Mouse (Mus musculus): Measurements from ENCODE around the gene Tnfaip3.

The Tnfaip3 gene

DNA sequence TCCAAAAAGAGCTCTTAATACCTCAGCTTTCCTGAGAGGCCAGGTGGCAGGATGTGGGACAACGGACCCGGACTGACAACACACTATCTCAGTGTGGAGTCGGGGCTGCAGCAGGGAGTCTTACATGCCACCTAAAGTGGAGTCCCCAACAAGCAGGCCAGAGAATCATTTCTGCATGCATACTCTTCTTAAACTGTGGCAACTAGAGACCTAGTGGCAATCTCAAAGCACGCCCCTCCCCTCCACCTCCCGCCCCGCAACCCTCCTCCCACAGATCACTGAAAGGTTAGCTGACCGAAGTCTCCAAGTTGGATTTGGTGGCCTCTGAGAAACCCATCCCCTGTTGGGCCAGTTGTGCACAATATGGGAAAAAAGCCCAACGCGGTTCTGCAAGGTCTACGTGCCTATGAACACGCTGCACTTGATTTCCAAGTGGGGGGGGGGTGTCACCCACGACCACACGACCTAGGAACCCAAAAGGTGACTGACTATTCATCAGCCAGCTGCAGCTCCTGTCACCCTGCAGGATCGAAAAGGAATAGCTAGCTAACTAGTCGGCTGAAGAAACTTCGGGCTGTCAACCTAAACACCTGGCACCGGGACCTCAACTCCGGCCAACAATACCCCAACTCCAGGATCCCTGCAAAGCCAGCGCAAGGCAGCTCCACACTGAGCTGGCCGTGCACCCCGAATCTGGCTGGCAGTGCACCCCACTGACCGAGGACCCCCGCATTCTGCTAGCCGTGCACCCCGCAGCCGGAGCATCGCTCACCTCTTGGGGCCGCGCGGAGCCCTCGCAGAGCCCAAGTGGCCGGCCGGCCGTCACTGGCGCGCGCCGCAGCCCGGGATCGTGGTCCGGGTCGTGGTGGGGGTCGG, 838 bp downstream of the Tnfaip3 start:
- DNase-seq (ENCODE audit: low spot score): peak; percentile 13

DNA sequence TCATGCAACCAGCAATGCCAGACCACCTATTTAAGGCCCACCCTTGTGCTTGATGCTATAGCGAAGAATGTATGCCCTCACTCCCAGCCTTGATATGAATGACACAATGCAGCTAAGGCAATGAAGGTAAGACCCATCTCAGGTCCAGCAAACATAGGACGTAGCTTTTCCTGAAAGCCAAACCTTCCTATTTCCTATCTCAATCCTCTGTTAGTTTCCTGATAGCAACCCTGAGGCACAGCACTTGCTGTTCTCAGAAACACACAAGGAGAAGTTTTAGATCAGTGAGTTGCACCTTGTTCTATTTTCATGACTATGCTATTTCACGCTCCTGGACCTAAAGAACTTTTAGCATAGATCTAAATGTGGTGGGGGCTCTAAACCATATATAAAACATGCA, 2.1 kb downstream of the Tnfaip3 start:
- no peak for DNase-seq (ENCODE audit: low spot score)

DNA sequence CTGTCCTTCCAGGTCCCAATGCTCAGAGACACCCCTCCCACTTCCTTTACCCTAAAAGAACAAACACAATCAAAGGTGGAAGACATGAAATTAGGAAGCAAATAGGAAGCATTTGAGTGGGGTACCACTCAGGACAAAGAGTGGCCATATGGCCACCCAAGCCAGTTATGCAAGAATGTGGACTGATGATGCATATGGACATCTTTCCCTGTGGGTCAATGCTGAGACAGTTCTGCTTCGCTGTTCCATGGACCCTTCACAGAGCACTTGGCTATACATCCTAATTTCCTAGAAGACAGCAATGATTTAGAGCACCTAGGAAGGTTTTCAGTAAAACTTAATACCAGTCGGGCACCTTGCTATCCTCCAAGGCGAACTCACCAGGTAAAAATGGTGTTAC, 2.8 kb downstream of the Tnfaip3 start:
- DNase-seq (ENCODE audit: low spot score): no peak

DNA sequence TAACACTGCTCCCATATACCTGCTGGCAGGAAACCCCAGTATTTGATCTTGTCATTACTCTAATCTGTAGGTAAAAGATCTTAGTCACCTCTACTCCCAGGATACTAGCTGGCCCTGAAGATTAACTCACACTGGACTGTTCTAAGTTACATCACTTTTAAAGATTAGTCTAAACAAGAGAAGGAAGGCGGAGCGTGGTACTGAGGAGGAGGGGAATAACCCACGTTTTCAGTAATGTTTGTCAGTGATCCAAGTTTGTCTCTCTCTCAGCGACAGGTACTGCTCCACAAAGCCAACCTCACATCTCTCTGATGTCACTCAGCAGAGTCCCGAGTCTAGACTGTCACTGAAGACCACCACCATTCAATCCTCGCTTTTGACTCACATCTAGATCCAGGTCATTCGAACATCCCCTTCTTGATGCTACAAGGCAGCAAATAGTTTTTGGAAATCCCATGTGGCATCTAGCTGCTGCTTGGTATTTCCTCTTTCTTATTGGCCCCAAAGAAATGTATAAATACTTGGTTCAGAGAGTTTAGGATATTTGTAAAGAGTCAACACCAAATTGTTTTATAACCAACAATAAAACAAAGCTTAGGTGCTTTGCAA, 3.5 kb downstream of the Tnfaip3 start:
- no peak for DNase-seq (ENCODE audit: low spot score)

DNA sequence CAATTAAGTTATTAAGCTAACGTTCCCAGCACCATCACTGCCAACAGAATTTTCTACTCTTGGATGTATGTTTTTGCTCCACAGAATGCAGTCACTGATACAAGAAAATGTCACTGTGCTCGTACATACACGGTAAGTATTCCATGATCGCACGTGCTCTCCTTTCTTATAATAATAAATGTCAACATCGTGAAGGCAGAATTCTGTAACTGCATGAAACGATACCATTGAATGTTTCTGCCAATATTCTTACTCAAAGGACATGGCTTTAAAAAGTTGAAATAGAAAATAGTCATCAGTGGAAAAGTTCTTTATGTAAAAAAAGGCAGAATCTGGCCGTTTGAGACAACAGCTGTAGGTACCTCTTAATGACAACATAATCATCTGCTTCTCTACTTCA, 5.0 kb downstream of the Tnfaip3 start:
- no peak for DNase-seq (ENCODE audit: low spot score)

DNA sequence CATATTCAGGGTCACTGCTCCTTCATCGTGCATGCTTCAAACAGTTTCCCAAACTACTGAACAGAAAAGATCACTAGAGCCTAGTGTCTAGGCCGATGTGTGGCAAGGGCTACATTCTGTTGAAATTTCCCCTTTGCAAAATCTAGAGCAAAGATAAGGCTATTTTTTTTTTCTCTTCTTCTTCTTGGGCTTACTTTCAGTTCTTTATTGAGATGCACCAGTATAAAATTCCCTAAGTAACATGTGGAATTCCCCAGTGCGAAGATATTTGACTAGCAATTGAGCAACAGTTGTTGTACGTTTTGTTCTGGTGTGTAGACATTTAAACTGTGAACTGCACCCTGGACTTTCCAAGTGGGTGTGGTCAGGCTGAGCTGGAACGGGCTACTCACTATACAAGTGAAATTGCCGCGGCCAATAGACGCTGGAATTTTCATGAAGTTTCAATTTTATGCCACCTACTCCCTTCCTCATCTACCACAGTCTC, 6.2 kb downstream of the Tnfaip3 start:
- no peak for DNase-seq (ENCODE audit: low spot score)

DNA sequence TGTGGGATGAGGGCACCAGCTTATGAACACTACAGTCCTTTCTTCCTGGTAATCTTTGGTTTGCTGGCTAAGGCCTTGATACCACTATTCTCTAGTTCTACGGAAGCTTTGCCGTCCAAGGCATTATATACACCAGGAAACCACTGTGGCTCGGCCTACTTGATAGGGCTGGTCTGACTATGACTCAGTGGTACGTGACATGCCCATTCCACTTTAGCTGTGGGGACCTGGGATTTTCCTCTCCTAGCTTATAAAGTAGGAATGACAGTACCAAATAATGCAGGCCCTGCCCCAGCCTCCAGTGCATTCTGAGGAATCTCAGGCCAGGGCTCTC, 6.9 kb downstream of the Tnfaip3 start:
- no peak for DNase-seq (ENCODE audit: low spot score)

DNA sequence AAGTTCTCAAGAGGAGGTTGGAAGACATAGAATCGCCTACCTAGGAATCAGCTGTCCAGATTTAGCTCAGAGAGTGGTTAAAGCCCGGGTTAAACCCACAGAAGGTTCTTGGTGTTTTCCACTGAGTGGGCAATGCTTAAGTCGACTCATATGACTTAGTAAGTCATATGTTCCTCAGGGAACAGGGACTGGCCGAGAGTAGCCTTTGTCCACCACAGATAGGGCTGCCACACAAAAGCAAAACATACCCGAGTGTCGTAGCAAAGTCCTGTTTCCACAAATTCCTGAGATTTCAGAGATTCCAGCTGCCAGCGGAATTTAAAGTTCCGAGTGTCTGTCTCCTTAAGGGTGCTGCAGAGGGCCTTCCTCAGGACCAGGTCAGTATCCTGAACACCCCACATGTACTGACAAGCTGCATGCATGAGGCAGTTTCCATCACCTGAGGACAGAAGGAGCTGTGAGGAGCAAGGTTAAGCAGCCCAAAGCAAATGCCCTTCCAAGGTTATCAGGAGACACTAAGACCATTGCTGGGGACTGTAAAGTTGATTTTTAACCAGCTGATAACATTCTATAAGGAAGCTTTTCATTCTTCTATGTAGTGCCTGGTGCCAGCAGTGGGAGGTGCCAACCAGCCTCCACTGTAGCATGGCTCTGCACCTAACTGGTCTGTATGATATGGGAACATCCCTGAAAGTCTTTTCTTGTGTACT, 7.4 kb downstream of the Tnfaip3 start:
- no peak for DNase-seq (ENCODE audit: low spot score)

DNA sequence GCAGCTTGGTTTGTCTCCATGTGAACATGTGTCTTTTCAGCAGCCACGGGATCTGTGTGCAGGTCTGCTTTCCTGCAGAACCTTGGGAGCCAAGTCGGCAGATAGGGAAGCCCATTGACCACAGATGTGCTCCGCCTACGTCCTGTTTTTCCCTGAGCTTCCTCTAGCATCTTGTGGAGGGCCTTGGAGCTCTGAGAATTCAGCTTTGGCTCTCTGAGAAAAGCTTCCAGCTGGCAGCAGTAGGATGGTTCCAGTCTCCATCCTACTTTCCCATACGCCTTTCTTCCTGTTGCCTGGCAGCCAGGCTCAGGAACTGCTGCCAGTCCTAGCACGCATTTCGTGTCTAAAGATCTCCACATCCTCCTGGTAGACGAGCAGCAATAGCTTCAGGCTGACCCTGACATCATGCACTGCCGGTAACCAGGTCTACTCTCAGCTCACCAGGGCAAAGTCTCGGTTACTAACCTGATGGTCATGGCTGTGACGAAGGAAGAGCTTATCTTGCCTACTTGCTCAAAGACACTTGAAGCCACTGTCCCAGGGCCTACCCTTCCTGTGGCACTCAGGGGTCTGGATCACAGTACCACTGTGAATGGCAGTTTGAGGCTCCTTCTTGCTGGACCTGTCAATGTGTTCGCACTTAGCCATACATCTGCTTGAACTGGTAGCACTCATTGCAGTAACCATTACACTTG, 13.2 kb downstream of the Tnfaip3 start:
- DNase-seq (ENCODE audit: low spot score): no peak

DNA sequence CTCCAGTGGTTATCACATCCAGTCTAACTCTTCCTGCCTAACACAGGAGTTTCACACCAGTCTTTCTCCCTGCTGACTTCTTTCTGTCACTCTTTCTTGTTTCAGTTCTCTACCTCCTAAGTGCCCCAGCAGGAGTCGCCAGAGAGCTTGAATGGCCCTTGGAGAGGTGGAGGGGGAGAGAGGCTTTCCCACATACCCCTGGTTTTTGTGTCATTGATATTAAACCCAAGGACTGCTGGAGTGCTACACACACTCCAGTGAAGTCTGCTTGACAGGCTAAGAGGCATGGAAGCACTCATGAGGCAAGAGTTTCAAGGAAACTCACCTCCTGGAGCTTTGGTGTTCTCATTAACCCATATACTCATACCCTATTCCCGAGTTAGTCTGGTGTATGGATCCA, 16.0 kb downstream of the Tnfaip3 start:
- DNase-seq (ENCODE audit: low spot score): no peak

DNA sequence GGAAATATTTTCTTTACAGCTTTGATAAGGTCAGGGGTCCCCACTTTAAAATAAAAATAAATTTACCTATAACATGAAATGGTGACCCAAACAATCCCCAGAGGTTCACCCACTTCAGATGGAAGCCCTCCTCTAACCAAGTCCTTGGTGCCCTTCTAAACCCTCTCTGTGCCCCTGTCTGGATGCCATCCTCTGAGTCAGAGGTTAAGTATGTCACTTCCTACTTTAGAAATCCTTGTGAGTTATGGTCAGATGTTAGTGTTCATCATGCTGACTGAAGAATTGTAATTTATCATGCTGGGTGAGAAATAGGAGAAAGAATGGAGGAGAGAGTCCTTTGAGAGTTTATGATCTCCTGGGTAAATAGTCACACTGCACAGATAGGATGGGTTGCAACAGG, 19.1 kb downstream of the Tnfaip3 start:
- DNase-seq (ENCODE audit: low spot score): no peak

DNA sequence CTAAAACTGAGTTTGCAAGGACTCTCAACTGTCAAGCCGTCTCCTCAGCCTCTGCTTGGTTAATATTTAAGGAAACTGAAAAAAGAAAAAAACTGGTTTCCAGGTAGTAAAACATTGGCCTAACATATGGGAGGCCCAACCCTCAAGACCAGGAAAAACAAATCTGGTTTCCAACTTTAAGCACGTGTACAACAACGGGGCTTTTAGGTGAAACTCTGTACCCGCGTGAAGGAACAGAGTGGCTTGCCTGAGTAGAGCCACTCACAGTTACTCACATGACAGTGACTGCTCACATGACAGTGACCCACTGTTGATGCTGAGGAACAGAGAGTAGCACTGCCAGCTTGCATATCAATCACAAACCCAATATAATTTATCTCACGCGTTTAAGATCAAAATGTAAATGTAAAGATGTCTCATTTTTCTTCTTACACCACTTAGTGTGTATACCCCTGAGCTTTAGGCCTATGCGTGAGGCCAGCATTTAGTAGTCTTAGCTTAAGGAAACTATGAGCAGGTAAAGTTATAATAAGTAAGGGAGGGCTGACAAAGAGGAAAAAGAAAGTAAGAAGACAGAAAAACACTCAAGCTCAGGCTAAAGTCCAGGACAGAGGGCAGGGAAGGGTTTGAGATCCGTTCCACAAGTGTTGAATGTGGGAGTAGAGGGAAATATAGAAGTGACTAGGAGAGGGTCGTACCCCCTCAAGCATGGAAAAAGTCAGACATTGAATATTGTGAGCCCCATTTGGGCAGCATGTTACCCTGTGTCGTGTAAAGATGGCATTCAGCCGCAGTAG, 19.8 kb downstream of the Tnfaip3 start:
- no peak for DNase-seq (ENCODE audit: low spot score)

DNA sequence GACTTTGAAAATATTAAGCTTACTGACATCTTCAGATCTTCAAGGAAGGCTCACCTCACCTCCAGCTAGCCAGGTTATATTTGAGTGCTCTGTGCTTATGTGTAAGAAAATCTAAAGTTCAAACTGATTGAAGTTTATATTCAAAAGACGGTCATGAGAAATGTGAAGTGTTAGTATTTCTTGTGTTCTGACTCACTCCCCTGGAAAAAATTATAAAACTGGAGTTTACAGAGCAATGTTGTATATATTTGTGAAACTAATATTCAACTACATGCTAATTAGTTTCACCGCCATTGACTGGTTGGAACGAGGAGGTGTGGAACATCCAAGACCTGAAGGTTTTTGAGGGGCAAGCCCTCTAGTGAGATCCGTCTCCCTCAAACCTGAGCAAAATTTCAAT, 22.5 kb downstream of the Tnfaip3 start:
- DNase-seq (ENCODE audit: low spot score): no peak

DNA sequence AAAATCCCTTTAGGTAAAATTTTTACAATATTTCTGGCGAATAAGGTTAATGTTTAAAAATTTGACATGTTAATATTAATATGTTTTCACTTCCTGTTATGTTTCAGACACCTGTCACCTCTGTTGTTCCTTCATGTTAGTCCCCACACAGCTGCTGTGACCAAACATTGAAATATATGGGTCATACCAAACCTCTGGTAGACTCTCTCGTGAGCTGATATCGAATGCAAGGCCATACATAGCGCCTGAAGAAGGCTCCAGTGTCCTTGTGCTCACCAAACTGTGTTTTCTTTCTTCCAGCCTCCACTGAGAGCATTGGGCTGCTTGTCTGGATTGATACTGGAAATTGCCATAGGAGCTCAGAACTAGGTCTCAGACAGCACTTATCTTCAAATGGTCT, 24.4 kb downstream of the Tnfaip3 start:
- no peak for DNase-seq (ENCODE audit: low spot score)

DNA sequence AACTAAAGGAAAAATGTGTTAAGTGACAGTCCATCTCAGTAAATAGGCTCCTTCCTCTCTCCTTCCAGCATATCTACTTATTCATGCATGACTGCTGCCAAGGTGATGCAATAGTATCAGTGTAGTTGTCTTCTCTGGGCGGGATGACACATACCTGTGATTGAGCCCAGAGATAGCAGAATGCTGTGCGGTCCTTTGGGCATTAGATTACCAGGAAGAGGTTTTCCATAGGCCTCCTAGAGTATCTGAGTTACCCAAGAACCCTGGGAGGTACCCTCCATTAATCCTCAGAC, 27.6 kb downstream of the Tnfaip3 start:
- DNase-seq (ENCODE audit: low spot score): no peak

DNA sequence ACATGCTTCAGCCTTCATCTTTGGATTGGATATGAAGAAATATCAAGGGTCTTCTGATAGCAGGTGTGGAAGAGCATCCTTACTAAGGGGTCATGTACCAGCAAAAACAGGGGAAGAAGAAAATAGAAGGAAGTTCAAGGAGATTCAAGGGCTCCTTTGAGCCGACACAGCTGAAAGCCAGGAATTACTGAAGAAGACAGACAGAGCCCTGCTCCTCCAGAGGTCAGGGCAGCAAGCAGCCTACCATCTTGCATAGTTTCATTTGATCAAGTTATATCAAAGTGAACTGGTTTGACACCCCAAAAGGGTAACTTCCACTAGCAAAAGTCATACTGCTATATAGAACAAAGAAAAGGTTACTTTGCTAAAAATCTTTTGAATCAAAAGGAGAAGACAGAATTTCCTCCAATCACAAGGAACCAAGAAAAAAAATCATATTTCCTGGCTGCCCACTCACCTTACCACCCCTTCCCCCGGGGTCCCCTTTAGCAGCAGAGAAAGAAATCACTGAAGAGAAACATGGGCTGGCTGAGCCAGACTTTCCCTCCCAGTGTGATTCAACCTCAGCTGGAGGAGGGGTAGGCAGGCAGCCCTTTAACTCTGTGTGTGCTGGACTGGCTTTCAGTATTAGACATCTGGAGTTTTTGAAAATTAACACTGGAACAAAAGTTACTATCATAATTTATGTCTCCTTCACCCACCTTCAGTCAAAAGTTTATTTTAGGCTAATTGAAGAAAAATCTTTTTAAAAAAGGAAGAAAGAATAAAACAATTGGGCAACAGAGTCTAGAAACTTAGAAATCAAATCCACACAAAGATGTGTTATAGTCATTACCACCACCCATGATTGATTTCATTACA, 28.2 kb downstream of the Tnfaip3 start:
- DNase-seq (ENCODE audit: low spot score): no peak

DNA sequence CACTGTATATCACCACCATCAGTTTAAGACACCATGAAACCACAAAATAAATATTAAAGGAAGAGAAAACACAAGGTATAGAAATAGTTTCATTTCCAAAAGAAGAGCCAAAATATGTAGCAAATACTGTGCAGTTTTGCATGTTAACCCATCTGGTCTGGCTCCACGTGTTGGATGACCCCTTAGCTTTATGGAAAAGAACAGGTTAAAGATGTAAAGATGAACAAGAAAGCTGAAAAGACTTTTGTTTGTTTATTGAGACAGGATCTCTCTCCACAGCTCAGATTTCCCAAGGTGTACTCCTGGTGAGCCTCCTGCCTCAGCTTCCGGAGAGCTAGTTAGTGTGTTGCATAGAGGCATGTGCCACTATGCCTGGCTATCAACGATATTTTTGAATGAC, 29.9 kb downstream of the Tnfaip3 start:
- DNase-seq (ENCODE audit: low spot score): no peak

DNA sequence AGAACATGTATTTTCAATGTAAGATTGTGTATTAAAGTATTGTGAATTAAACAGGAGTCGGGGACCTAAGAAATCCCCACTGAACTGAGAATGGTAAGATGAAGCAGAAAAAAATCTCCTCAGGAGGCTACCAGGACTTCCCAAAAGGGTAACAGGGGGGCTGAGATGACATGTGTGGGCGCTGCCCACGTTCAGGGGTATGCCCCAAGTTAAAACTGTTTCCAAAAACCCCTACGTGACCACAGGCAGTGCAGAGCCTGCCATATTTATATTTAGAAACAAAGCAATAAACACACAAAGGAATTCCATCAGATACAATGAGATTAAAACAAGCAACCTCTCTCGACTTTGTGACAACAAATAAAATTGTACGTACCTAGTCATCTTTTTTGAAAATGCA, 31.9 kb downstream of the Tnfaip3 start:
- no peak for DNase-seq (ENCODE audit: low spot score)

DNA sequence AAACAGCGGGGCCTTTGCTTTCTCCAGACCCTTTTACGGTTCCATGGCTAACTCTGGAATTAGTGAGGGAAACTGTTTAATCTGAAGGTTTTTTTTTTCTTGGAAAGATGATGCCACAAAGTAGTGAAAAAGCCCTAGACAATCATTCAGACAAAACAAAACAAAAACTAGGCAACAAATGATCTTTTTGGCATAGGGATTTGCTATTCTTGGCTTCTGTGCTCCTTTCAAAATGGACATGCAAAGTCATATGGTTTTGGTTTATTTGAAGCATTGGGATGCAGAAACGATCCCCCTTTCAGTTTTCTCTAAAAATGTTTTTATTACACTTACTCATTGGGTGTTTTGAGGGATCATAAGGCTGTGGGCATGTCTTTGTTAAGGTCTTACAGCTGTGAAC, 41.0 kb downstream of the Tnfaip3 start:
- DNase-seq (ENCODE audit: low spot score): no peak

DNA sequence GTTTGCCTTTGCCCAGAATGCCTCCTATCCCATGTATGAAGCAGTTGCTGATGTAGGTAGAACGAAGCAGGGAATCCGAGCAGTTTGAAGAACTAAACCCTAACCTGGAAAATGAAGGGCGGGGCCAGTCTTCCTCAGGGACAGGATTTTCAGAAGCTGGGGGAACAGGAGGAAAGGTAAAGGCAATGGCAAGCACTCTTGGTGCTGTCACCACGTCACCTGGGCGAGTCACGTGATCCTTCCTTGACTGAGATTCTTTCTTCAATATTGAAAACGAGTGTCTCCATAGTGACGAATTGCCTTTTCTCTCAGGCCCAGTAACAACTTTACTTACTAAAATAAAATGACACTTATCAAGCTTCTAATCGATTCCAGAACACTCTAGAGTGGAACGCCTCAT, 48.6 kb downstream of the Tnfaip3 start:
- DNase-seq (ENCODE audit: low spot score): no peak

DNA sequence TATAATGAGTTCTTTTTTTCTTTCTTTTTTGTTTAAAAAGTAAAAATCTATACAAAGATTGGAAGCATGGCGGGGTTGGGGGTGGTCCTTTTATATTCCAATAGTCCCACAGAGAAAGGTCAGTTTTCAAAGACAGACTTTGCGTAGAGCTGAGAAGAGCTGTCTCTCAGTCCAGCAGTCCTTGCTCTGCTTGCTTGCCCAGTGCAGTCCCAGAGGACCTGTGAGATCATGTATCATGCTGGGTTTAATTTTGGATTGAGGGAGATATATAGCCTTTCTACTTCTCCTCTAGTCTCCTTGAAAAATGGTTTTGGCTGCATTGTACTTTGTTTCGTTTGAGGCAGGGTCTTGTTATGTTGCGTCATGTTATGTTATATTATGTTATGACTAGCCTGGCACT, 49.9 kb downstream of the Tnfaip3 start:
- DNase-seq (ENCODE audit: low spot score): no peak

Measured in urinary bladder, postnatal 25 days (tissue).